Mouse (Mus musculus): Measurements from ENCODE around the gene Ccdc172.

The Ccdc172 gene

GRCm38 (mm10) chr19:58582956-58583355 is 71.2 kb downstream of the Ccdc172 start:
- H3K9me3 ChIP-seq (ENCODE audit: low read length): no peaks in the 10 kb centered on the region
- H3K4me1 ChIP-seq (replicated peaks; ENCODE audit: low read depth, low read length): peaks cover 16% of the 10 kb centered on the region
- no peaks in the 10 kb centered on the region for H3K36me3 ChIP-seq (ENCODE audit: insufficient read depth, low read length)
- no peak for TF ChIP-seq CTCF (conservative IDR thresholded peaks at IDR 0.05; ENCODE audit: low read length)
- no peak for TF ChIP-seq NANOG (IDR thresholded peaks at IDR 0.05; ENCODE audit: borderline replicate concordance, low read length)
- TF ChIP-seq POU5F1 (IDR thresholded peaks at IDR 0.05; ENCODE audit: borderline replicate concordance, low read length): no peak
- no peaks in the 10 kb centered on the region for H3K27me3 ChIP-seq (ENCODE audit: insufficient read depth, low read length)
- H3K4me3 ChIP-seq (replicated peaks; ENCODE audit: low read length): no peak overlapping the region

GRCm38 (mm10) chr19:58586046-58586445 is 74.3 kb downstream of the Ccdc172 start:
- TF ChIP-seq NANOG (IDR thresholded peaks at IDR 0.05; ENCODE audit: borderline replicate concordance, low read length) (no peak), CTCF (conservative IDR thresholded peaks at IDR 0.05; ENCODE audit: low read length) (no peak), POU5F1 (IDR thresholded peaks at IDR 0.05; ENCODE audit: borderline replicate concordance, low read length) (no peak)

GRCm38 (mm10) chr19:58590251-58590936 is 78.6 kb downstream of the Ccdc172 start:
- Histone ChIP-seq H3K4me3 (replicated peaks; ENCODE audit: low read length) (no peak overlapping the region), H3K4me1 (replicated peaks; ENCODE audit: low read depth, low read length) (peaks cover 18% of the 10 kb centered on the region), H3K36me3 (ENCODE audit: insufficient read depth, low read length) (no peaks in the 10 kb centered on the region), H3K27me3 (ENCODE audit: insufficient read depth, low read length) (no peaks in the 10 kb centered on the region), H3K9me3 (ENCODE audit: low read length) (peaks cover 25% of the 10 kb centered on the region)
- TF ChIP-seq CTCF (conservative IDR thresholded peaks at IDR 0.05; ENCODE audit: low read length) (no peak), POU5F1 (IDR thresholded peaks at IDR 0.05; ENCODE audit: borderline replicate concordance, low read length) (no peak), NANOG (IDR thresholded peaks at IDR 0.05; ENCODE audit: borderline replicate concordance, low read length) (no peak)

More at GRCm38 (mm10) chr19:58586046-58586445, 74.3 kb downstream of the Ccdc172 start:
- Histone ChIP-seq H3K4me3 (replicated peaks; ENCODE audit: low read length) (peak overlapping the region; percentile 43), H3K36me3 (ENCODE audit: insufficient read depth, low read length) (no peaks in the 10 kb centered on the region), H3K9me3 (ENCODE audit: low read length) (no peaks in the 10 kb centered on the region), H3K4me1 (replicated peaks; ENCODE audit: low read depth, low read length) (peaks cover 24% of the 10 kb centered on the region), H3K27me3 (ENCODE audit: insufficient read depth, low read length) (no peaks in the 10 kb centered on the region)

GRCm38 (mm10) chr19:58600381-58600780 is 88.6 kb downstream of the Ccdc172 start:
- H3K4me3 ChIP-seq (replicated peaks; ENCODE audit: low read length): no peak overlapping the region
- H3K27me3 ChIP-seq (ENCODE audit: insufficient read depth, low read length): no peaks in the 10 kb centered on the region
- no peak for TF ChIP-seq CTCF (conservative IDR thresholded peaks at IDR 0.05; ENCODE audit: low read length)
- TF ChIP-seq POU5F1 (IDR thresholded peaks at IDR 0.05; ENCODE audit: borderline replicate concordance, low read length): no peak
- no peak for TF ChIP-seq NANOG (IDR thresholded peaks at IDR 0.05; ENCODE audit: borderline replicate concordance, low read length)
- peaks cover 11% of the 10 kb centered on the region for H3K4me1 ChIP-seq (replicated peaks; ENCODE audit: low read depth, low read length)
- peaks cover 34% of the 10 kb centered on the region for H3K9me3 ChIP-seq (ENCODE audit: low read length)
- H3K36me3 ChIP-seq (ENCODE audit: insufficient read depth, low read length): no peaks in the 10 kb centered on the region

Data from E14TG2a.4 (cell line).